Mouse (Mus musculus): ENCODE data around the gene Camsap2. TPM values are rescaled to one million over a fixed set of nuclear protein-coding genes. Genes with fewer than 3 reads are reported as not detected.

Camsap2 gene
- polyA plus RNA-seq, 1 experiment from 2014 or later = 7.7 TPM

DNA sequence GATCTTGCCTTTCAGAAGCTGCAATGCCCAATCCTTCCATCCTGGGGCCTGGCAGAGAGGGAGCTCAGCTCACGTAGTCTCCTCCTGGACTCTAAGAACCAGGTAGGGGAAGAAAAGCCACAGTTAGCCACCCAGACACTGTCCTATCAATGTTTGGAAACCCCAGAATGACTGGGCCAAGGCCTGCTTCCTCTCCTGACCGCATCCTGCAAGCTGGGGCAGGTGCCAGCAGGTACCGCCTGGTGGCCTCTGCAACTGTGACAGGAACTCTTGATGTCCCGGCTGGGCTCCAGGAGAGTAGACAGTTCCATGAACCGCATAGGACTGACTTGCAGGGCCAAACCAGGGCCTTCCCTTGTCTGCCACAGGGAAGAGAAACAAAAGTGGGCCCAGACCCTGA lies 98.5 kb downstream of the Camsap2 start:
- H3K27ac ChIP-seq (ENCODE audit: low read length) = no peak overlapping the region
- H3K27me3 ChIP-seq (replicated peaks; ENCODE audit: insufficient read depth, low read length) = no peaks in the 10 kb centered on the region
- H3K9me3 ChIP-seq (ENCODE audit: low read length) = no peaks in the 10 kb centered on the region
- no peak for DNase-seq (ENCODE audit: low spot score)
- WGBS = 85% methylated on average over 5 of the region's 5 CpGs
- TF ChIP-seq EP300 (IDR thresholded peaks at IDR 0.05) (no peak), CTCF (IDR thresholded peaks at IDR 0.05) (no peak)
- no peak overlapping the region for H3K4me2 ChIP-seq (replicated peaks; ENCODE audit: low read depth, low read length)
- ATAC-seq = no peak
- H3K4me3 ChIP-seq (ENCODE audit: low read depth, low read length) = no peak overlapping the region
- no peaks in the 10 kb centered on the region for H3K36me3 ChIP-seq (ENCODE audit: insufficient read depth, low read length)
- no peaks in the 10 kb centered on the region for H3K4me1 ChIP-seq (ENCODE audit: insufficient read depth, low read depth, low read length)
- H3K9ac ChIP-seq (replicated peaks; ENCODE audit: low read depth) = no peak overlapping the region

DNA sequence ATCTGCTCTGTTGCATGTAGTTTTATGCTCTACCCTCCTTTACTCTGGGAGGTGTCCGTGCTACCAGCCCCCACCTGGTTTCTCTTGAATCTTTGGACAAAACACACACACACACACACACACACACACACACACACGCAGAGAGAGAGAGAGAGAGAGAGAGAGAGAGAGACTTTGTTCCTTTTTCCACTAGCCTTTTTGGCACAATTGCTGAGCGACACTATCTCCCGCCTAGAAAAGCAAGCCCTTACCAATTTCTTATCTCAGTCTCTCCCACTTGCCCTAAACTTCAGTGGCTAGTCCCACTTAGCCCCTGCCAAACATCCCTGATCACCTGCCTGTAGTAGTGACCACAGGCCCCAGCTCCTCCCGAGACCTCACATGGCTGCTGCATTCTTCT lies 101.4 kb downstream of the Camsap2 start:
- Histone ChIP-seq H3K4me1 (ENCODE audit: insufficient read depth, low read depth, low read length) (no peaks in the 10 kb centered on the region), H3K27ac (ENCODE audit: low read length) (no peak overlapping the region), H3K4me3 (ENCODE audit: low read depth, low read length) (no peak overlapping the region), H3K9ac (replicated peaks; ENCODE audit: low read depth) (no peak overlapping the region), H3K36me3 (ENCODE audit: insufficient read depth, low read length) (no peaks in the 10 kb centered on the region), H3K27me3 (replicated peaks; ENCODE audit: insufficient read depth, low read length) (no peaks in the 10 kb centered on the region), H3K4me2 (replicated peaks; ENCODE audit: low read depth, low read length) (no peak overlapping the region), H3K9me3 (ENCODE audit: low read length) (no peaks in the 10 kb centered on the region)
- no peak for TF ChIP-seq CTCF (IDR thresholded peaks at IDR 0.05)
- no peak for TF ChIP-seq EP300 (IDR thresholded peaks at IDR 0.05)
- no peak for DNase-seq (ENCODE audit: low spot score)
- ATAC-seq = no peak
- WGBS = 72% methylated on average over 4 of the region's 5 CpGs

DNA sequence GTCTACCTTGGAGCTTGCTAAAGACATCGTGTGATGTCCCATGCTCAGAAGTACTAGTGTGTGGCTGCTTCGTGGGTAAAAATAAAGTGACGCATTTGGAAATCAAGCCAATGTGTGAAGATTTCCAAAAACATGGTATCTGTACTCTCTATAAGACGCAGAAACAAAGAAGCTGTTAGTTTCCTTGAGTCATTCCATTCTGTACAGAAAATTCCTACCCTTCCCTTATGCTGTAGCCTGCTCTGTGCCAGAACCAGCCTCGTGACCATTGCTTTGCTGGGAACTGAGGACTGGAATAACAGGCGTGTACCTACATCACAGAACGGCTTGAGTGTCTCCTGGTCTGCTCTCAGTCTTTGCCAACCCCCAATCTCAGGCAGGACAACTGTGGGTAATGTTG lies 104.1 kb downstream of the Camsap2 start:
- ATAC-seq = no peak
- 75% methylated on average over 7 of the region's 7 CpGs for WGBS
- TF ChIP-seq EP300 (IDR thresholded peaks at IDR 0.05) (no peak), CTCF (IDR thresholded peaks at IDR 0.05) (no peak)

DNA sequence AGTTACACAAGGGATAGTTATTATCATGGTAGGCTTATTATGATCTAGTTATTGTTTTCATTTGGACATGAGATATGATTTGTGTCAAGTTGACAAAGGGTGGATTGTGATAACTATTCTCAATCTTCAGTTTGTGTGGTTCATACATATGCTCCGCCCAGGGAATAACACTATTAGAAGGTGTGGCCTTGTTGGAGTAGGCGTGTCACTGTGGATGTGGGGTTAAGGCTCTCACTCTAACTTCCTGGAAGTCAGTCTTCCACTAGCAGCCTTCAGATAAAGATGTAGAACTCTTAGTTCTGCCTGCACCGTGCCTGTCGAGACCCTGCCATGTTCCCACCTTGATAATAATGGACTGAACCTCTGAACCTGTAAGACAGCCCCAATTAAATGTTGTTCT lies 107.4 kb downstream of the Camsap2 start:
- H3K27me3 ChIP-seq (replicated peaks; ENCODE audit: insufficient read depth, low read length) = no peaks in the 10 kb centered on the region
- DNase-seq (ENCODE audit: low spot score) = no peak
- 88% methylated on average over 4 of the region's 4 CpGs for WGBS
- no peaks in the 10 kb centered on the region for H3K9me3 ChIP-seq (ENCODE audit: low read length)
- H3K4me2 ChIP-seq (replicated peaks; ENCODE audit: low read depth, low read length) = no peak overlapping the region
- no peak overlapping the region for H3K4me3 ChIP-seq (ENCODE audit: low read depth, low read length)
- H3K9ac ChIP-seq (replicated peaks; ENCODE audit: low read depth) = no peak overlapping the region
- no peak for TF ChIP-seq EP300 (IDR thresholded peaks at IDR 0.05)
- TF ChIP-seq CTCF (IDR thresholded peaks at IDR 0.05) = no peak
- H3K4me1 ChIP-seq (ENCODE audit: insufficient read depth, low read depth, low read length) = peaks cover 1% of the 10 kb centered on the region; the same call in 1 of the 2 replicates
- H3K36me3 ChIP-seq (ENCODE audit: insufficient read depth, low read length) = no peaks in the 10 kb centered on the region
- ATAC-seq = no peak
- H3K27ac ChIP-seq (ENCODE audit: low read length) = no peak overlapping the region

More for the DNA sequence above, 104.1 kb downstream of the Camsap2 start:
- Histone ChIP-seq H3K9ac (replicated peaks; ENCODE audit: low read depth) (no peak overlapping the region), H3K4me1 (ENCODE audit: insufficient read depth, low read depth, low read length) (no peaks in the 10 kb centered on the region), H3K27ac (ENCODE audit: low read length) (no peak overlapping the region), H3K4me3 (ENCODE audit: low read depth, low read length) (no peak overlapping the region), H3K4me2 (replicated peaks; ENCODE audit: low read depth, low read length) (no peak overlapping the region), H3K9me3 (ENCODE audit: low read length) (no peaks in the 10 kb centered on the region), H3K27me3 (replicated peaks; ENCODE audit: insufficient read depth, low read length) (no peaks in the 10 kb centered on the region), H3K36me3 (ENCODE audit: insufficient read depth, low read length) (no peaks in the 10 kb centered on the region)
- no peak for DNase-seq (ENCODE audit: low spot score)

DNA sequence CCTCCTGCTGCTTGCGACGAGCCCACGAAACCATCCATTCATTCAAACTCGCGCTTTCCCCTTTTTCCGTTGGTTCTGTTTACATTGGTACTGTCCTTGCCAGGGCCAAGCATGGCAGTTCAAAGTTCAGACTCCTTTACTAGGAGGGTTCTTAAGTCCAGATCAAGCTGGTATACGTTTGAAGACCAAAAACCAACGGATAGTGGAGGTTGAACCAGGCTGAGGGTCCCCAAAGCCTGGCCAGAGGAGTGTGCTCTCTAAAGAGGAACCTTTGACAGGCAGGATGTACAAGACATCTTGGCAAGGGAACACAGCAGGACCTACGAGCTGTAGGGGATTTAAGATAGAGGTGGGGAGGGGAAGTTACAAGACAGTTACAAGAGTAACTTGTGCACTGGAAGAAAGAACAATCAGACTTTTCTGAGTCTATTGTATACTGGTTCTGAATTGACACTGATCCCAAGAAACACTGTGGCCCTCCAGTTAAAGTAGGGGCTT lies 111.3 kb downstream of the Camsap2 start:
- no peak overlapping the region for H3K27ac ChIP-seq (ENCODE audit: low read length)
- H3K4me3 ChIP-seq (ENCODE audit: low read depth, low read length) = peak overlapping the region; percentile 49
- H3K4me2 ChIP-seq (replicated peaks; ENCODE audit: low read depth, low read length) = peak overlapping the region; percentile 82
- no peaks in the 10 kb centered on the region for H3K36me3 ChIP-seq (ENCODE audit: insufficient read depth, low read length)
- H3K9me3 ChIP-seq (ENCODE audit: low read length) = no peaks in the 10 kb centered on the region
- 4% methylated on average over 9 of the region's 9 CpGs for WGBS
- 0 out of 2 replicates have a peak overlapping the region, but pooled peaks have one; percentile 2 for H3K9ac ChIP-seq (replicated peaks; ENCODE audit: low read depth)
- H3K27me3 ChIP-seq (replicated peaks; ENCODE audit: insufficient read depth, low read length) = 0 out of 2 replicates have a peak, but pooled peaks cover 7% of the 10 kb centered on the region
- peaks cover 3% of the 10 kb centered on the region; the same call in 1 of the 2 replicates for H3K4me1 ChIP-seq (ENCODE audit: insufficient read depth, low read depth, low read length)
- no peak for DNase-seq (ENCODE audit: low spot score)
- ATAC-seq = no peak
- TF ChIP-seq EP300 (IDR thresholded peaks at IDR 0.05) = no peak
- 0 out of 2 replicates have a peak, but pooled peaks have one; percentile 69 for TF ChIP-seq CTCF (IDR thresholded peaks at IDR 0.05)

DNA sequence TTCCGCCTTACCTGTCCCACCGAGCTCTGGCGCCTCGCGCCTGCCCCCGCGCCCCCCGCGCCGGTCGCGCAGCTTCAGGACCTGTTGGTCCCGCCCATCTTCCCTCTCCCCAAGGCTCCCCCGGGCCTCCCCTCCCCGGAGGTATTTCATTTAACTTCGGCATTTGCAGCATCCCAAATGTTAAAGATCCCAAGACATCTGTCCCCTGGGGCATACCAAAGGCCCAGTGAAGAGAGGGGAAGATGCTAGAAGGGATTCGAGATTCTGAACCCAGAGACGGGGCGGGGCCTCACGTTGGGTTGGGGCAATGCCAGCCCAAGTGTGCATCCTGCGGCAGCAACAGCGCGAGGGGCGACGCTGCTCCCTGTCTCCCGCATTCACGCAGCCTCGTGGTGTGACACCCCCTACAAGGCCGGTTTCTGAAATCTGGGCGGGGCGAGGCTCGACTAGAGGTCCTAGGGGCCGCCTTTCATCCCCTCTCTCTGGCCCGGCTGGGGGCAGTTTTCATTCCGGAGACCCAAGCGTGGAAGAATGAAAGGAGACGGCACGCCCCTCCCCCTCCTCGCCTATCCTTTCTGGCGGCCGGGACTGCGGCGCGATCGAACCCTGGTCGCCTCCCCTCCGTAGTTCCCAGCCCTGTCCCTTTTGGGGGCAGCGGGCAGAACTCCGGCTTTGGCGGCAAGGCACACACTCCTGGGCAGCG lies 111.9 kb downstream of the Camsap2 start, which contains the start of gene Inava:
Gene Inava, minus strand, starts transcription at position 373 of the 703 bp plus-strand sequence.
- 1% methylated on average over 47 of the region's 51 CpGs for WGBS
- Histone ChIP-seq H3K9ac (replicated peaks; ENCODE audit: low read depth) (0 out of 2 replicates have a peak within 1 kb of the TSS, but pooled peaks have one; percentile 19), H3K27ac (ENCODE audit: low read length) (peak within 1 kb of the TSS; percentile 43; the same call in 1 of the 2 replicates), H3K4me2 (replicated peaks; ENCODE audit: low read depth, low read length) (peak within 1 kb of the TSS; percentile 82), H3K36me3 (ENCODE audit: insufficient read depth, low read length) (no peaks in the 10 kb centered on the region), H3K4me3 (ENCODE audit: low read depth, low read length) (peak within 1 kb of the TSS; percentile 49), H3K27me3 (replicated peaks; ENCODE audit: insufficient read depth, low read length) (0 out of 2 replicates have a peak, but pooled peaks cover 7% of the 10 kb centered on the region), H3K4me1 (ENCODE audit: insufficient read depth, low read depth, low read length) (peaks cover 3% of the 10 kb centered on the region; the same call in 1 of the 2 replicates), H3K9me3 (ENCODE audit: low read length) (no peaks in the 10 kb centered on the region)
- peak; percentile 16 for ATAC-seq
- DNase-seq (ENCODE audit: low spot score) = peak; percentile 58
- no peak for TF ChIP-seq EP300 (IDR thresholded peaks at IDR 0.05)
- TF ChIP-seq CTCF (IDR thresholded peaks at IDR 0.05) = no peak; the same call in none of the 2 replicates
